Mouse (Mus musculus) liver, embryonic 16.5 days (tissue): ENCODE data around the gene Tnk1. TPM values are rescaled to one million over a fixed set of nuclear protein-coding genes. Genes with fewer than 3 reads are reported as not detected.

ENCODE experiments used
- ATAC-seq: fragments of 200-750 bp; cut with Nextera tagmentation; 2 replicates; pipeline ENCODE4 v1.8.0; 2017; ENCODE audit warnings: low read depth, mild to moderate bottlenecking, moderate number of reproducible peaks, moderate library complexity
- H3K27ac ChIP-seq: fragments of 300-500 bp; sonication (generic); 2 replicates; pipeline ENCODE4 v1.5.1; 2014; ENCODE audit warnings: mild to moderate bottlenecking, low read length
- H3K27me3 ChIP-seq: fragments of 300-500 bp; sonication (generic); 2 replicates; pipeline ENCODE4 v1.6.1; 2014; ENCODE audit warnings: low read depth, low read length, mixed read lengths; ENCODE audit not compliant: control insufficient read depth, insufficient read depth
- H3K36me3 ChIP-seq: fragments of 300-500 bp; sonication (generic); 2 replicates; pipeline ENCODE4 v1.6.1; 2014; ENCODE audit warnings: mild to moderate bottlenecking; ENCODE audit not compliant: control insufficient read depth, insufficient read depth
- H3K4me1 ChIP-seq: fragments of 300-500 bp; sonication (generic); 2 replicates; pipeline ENCODE4 v1.6.1; 2014; ENCODE audit warnings: low read depth, low read length, mixed read lengths; ENCODE audit not compliant: control insufficient read depth
- H3K4me2 ChIP-seq: fragments of 300-500 bp; sonication (generic); 2 replicates; pipeline ENCODE4 v1.6.1; 2014; ENCODE audit warnings: low read depth, low read length, mixed read lengths
- H3K4me3 ChIP-seq: fragments of 300-500 bp; sonication (generic); 2 replicates; pipeline ENCODE4 v1.5.1; 2014; ENCODE audit warnings: low read depth, mild to moderate bottlenecking, low read length
- H3K9ac ChIP-seq: fragments of 300-500 bp; sonication (generic); 2 replicates; pipeline ENCODE4 v1.6.1; 2014; ENCODE audit warnings: low read depth, low read length
- H3K9me3 ChIP-seq: fragments of 300-500 bp; sonication (generic); replicated peaks from 2 replicates; pipeline ENCODE4 v1.6.1; 2016; ENCODE audit warnings: low read length; ENCODE audit not compliant: control insufficient read depth
- WGBS: fragments of 180-500 bp; shearing (Covaris S2); extraction: QIAGEN DNeasy Blood & Tissue Kit; methylation state at CpG from one replicate; pipeline ENCODE4 v1.1.7; 2014; ENCODE audit not compliant: insufficient replicate concordance; 5-methylcytosine and 5-hydroxymethylcytosine counted together
- polyA plus RNA-seq: library from polyadenylated mRNA; unstranded; fragments of >200 nt; fragmentation: Nextera tagmentation; extraction: Ambion mirVana; gene quantifications from 2 replicates; pipeline ENCODE4 v1.2.1, GENCODE M21; 2015

The Tnk1 gene
- polyA plus RNA-seq, 1 experiment from 2014 or later = 0.74 TPM

- H3K36me3 ChIP-seq = peaks cover 22% of the 10 kb centered on the region
- peaks cover 81% of the 10 kb centered on the region for H3K4me1 ChIP-seq
- no peaks in the 10 kb centered on the region for H3K9me3 ChIP-seq
- H3K4me2 ChIP-seq = 0 out of 2 replicates have a peak overlapping the region, but pooled peaks have one; percentile 2
- H3K9ac ChIP-seq = no peak overlapping the region
- 37% methylated on average over 8 of the region's 8 CpGs for WGBS
- no peak for ATAC-seq
- peak overlapping the region; percentile 62 for H3K27ac ChIP-seq
- no peaks in the 10 kb centered on the region for H3K27me3 ChIP-seq
- H3K4me3 ChIP-seq = no peak overlapping the region
These were observed 7.8 kb downstream of the Tnk1 start for GRCm38 (mm10) chr11:69850754-69851153.

- no peaks in the 10 kb centered on the region for H3K27me3 ChIP-seq
- H3K27ac ChIP-seq = peak overlapping the region; percentile 62
- H3K36me3 ChIP-seq = peaks cover 22% of the 10 kb centered on the region
- H3K9ac ChIP-seq = no peak overlapping the region
- ATAC-seq = no peak
- no peaks in the 10 kb centered on the region for H3K9me3 ChIP-seq
- WGBS = 82% methylated on average over 15 of the region's 15 CpGs
- no peak overlapping the region for H3K4me2 ChIP-seq
- H3K4me3 ChIP-seq = no peak overlapping the region
- peaks cover 79% of the 10 kb centered on the region for H3K4me1 ChIP-seq
These were observed 8.6 kb downstream of the Tnk1 start for GRCm38 (mm10) chr11:69849884-69850283.

GRCm38 (mm10) chr11:69849128-69849527, 9.4 kb downstream of the Tnk1 start:
- H3K27me3 ChIP-seq = no peaks in the 10 kb centered on the region
- H3K27ac ChIP-seq = peak overlapping the region; percentile 73
- no peaks in the 10 kb centered on the region for H3K9me3 ChIP-seq
- WGBS = 75% methylated on average over 9 of the region's 9 CpGs
- H3K4me2 ChIP-seq = no peak overlapping the region
- ATAC-seq = no peak
- no peak overlapping the region for H3K4me3 ChIP-seq
- peaks cover 22% of the 10 kb centered on the region for H3K36me3 ChIP-seq
- peaks cover 74% of the 10 kb centered on the region for H3K4me1 ChIP-seq
- H3K9ac ChIP-seq = no peak overlapping the region

- H3K4me3 ChIP-seq = no peak overlapping the region
- no peak for ATAC-seq
- WGBS = 89% methylated on average over 6 of the region's 6 CpGs
- peaks cover 67% of the 10 kb centered on the region for H3K4me1 ChIP-seq
- H3K27ac ChIP-seq = peak overlapping the region; percentile 6; the same call in 1 of the 2 replicates
- H3K27me3 ChIP-seq = no peaks in the 10 kb centered on the region
- peaks cover 22% of the 10 kb centered on the region for H3K36me3 ChIP-seq
- no peak overlapping the region for H3K9ac ChIP-seq
- H3K4me2 ChIP-seq = peak overlapping the region; percentile 88
- H3K9me3 ChIP-seq = no peaks in the 10 kb centered on the region
These were observed 10.5 kb downstream of the Tnk1 start for GRCm38 (mm10) chr11:69848021-69848420.

GRCm38 (mm10) chr11:69846738-69847688, 11.5 kb downstream of the Tnk1 start:
- WGBS = 11% methylated on average over 37 of the region's 37 CpGs
- no peaks in the 10 kb centered on the region for H3K9me3 ChIP-seq
- H3K4me2 ChIP-seq = peak overlapping the region; percentile 88
- H3K27me3 ChIP-seq = no peaks in the 10 kb centered on the region
- ATAC-seq = peak; percentile 53
- peak overlapping the region; percentile 86 for H3K9ac ChIP-seq
- H3K27ac ChIP-seq = peak overlapping the region; percentile 95
- peak overlapping the region; percentile 77 for H3K4me3 ChIP-seq
- peaks cover 57% of the 10 kb centered on the region for H3K4me1 ChIP-seq
- H3K36me3 ChIP-seq = peaks cover 22% of the 10 kb centered on the region

GRCm38 (mm10) chr11:69846198-69846680, 12.3 kb downstream of the Tnk1 start, which contains the start of gene Plscr3:
TSS of gene Plscr3 (plus strand) at chr11:69846376.
- ATAC-seq = peak; percentile 90
- WGBS = under 1% methylated on average over 38 of the region's 38 CpGs
- H3K4me3 ChIP-seq = peak within 1 kb of the TSS; percentile 77
- H3K9ac ChIP-seq = peak within 1 kb of the TSS; percentile 86
- H3K27ac ChIP-seq = peak within 1 kb of the TSS; percentile 95
- no peaks in the 10 kb centered on the region for H3K27me3 ChIP-seq
- H3K36me3 ChIP-seq = peaks cover 16% of the 10 kb centered on the region
- H3K9me3 ChIP-seq = no peaks in the 10 kb centered on the region
- peaks cover 49% of the 10 kb centered on the region for H3K4me1 ChIP-seq
- peak within 1 kb of the TSS; percentile 88 for H3K4me2 ChIP-seq

- H3K27me3 ChIP-seq = peaks cover 41% of the 10 kb centered on the region
- no peaks in the 10 kb centered on the region for H3K9me3 ChIP-seq
- H3K9ac ChIP-seq = peak overlapping the region; percentile 87
- peaks cover 40% of the 10 kb centered on the region for H3K4me1 ChIP-seq
- ATAC-seq = no peak
- H3K4me2 ChIP-seq = peak overlapping the region; percentile 99
- H3K4me3 ChIP-seq = peak overlapping the region; percentile 81
- peak overlapping the region; percentile 91 for H3K27ac ChIP-seq
- WGBS = under 1% methylated on average over 7 of the region's 7 CpGs
- H3K36me3 ChIP-seq = 0 out of 2 replicates have a peak, but pooled peaks cover 2% of the 10 kb centered on the region
These were observed 19.8 kb downstream of the Tnk1 start for GRCm38 (mm10) chr11:69838714-69839104.

- Histone ChIP-seq H3K4me1 (peaks cover 43% of the 10 kb centered on the region), H3K4me2 (peak within 1 kb of the TSS; percentile 99), H3K27ac (peak within 1 kb of the TSS; percentile 91), H3K9ac (peak within 1 kb of the TSS; percentile 87), H3K27me3 (peaks cover 46% of the 10 kb centered on the region), H3K9me3 (no peaks in the 10 kb centered on the region), H3K36me3 (0 out of 2 replicates have a peak, but pooled peaks cover 2% of the 10 kb centered on the region), H3K4me3 (peak within 1 kb of the TSS; percentile 81)
- ATAC-seq = peak; percentile 90
- under 1% methylated on average over 34 of the region's 34 CpGs for WGBS
These were observed 20.4 kb downstream of the Tnk1 start, which contains the start of gene Tmem256 for GRCm38 (mm10) chr11:69837952-69838713. TSS of gene Tmem256 (plus strand) at chr11:69838514.
